Mouse (Mus musculus): ENCODE measurements around the gene Rce1. TPM values are rescaled to one million over a fixed set of nuclear protein-coding genes. Genes with fewer than 3 reads are reported as not detected.

Gene Rce1
- 89.0 and 128 TPM in 2 replicates for polyA plus RNA-seq (2012; rRNA removed; ENCODE audit: low replicate concordance)

DNA sequence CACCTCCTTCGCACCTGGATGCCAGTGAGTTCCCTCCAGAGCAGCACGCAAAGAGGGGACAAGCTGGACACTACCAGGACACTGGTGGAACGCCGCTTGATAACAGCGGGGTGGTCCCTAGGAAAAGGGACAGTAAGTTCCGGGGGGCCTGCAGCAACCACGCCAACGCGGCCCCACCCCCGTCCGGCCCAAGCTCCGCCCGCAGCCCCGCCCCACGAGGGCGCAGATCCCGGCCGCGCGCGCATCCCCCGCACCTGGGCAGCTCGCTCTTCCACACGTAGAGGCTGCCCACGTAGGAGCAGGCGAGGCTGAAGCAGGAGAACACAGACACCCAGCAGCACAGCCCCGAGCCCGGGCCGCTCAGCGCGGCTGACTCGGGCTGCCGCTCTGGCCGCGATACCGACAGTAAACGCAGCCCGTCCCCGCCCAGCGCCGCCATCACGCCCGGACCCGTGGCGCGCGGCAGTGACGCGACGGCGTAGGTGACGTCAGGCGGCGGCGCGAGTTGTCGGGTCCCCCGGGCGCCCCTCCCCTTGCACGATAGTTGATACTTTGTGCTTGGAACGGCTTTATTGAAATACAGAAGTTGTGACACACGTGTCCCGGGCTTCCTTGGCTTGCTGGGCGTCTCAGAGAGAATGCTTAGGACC, at the start of gene Rce1:
TSS of gene Rce1 (minus strand) at position 463 of the 650 bp plus-strand sequence.

DNA sequence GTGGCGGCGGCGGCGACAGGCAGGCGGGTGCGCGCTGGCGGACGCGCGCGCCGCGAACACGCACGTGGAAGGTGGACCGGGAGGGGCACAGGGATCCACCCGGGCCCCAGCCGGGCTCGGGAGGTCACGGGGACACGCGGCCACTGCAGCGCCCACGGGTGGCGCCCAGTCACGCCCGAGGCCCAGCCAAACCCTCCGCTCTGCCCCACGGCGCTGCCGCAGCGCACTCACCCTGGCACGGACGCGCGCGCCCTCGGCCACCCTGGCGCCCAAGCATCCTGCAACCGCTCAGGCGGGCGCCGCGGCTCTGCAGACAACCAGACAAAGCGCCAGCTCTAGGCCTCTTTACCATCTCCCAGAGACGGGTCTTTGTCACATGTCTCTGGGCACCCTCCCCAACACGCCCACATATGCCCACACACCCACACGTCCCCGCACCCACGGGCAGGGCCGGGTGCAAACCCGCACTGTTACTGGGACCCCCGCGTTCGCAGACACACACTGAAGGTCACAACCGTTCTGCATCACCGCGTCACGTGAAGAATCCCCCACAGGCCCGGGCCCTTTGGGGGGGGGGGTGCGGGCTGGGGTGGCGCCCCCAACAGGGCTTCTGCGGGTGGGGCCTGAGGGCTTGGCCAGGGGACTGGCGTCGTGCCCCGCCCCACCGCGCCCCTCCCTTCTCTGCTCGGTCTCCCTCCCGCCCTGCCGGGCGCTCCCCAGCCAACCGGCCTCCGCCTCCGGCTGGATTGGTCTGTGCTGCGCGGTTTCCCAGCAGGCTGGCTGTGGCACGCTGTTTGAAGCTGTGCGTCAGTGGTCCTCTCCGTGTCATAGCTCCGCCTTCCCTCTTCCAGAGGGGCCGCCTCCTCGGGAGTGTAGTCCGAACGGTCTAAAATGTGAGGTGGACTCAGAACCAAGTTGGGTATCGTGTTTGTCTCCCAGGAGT, 10.0 kb downstream of the Rce1 start, which contains the start of gene Lrfn4:
TSS of gene Lrfn4 (minus strand) at position 517 of the 943 bp plus-strand sequence.

Other genes with a start within 250 kb of the Rce1 start
- 46.8 and 50.4 TPM in 2 replicates for gene Kdm2a, start 227.4 kb downstream of the Rce1 start, polyA plus RNA-seq (2012; rRNA removed; ENCODE audit: low replicate concordance)
- 27.7 and 141 TPM in 2 replicates for gene Rhod, start 186.2 kb downstream of the Rce1 start, polyA plus RNA-seq (2012; rRNA removed; ENCODE audit: low replicate concordance)
- gene Syt12, start 148.2 kb downstream of the Rce1 start, polyA plus RNA-seq (2012; rRNA removed; ENCODE audit: low replicate concordance) = 2.9 and 15.8 TPM in 2 replicates
- 87.4 and 199 TPM in 2 replicates for gene 2010003K11Rik, start 127.1 kb downstream of the Rce1 start, polyA plus RNA-seq (2012; rRNA removed; ENCODE audit: low replicate concordance)
- 30.7 and 32.7 TPM in 2 replicates for gene Pcx, start 115.2 kb downstream of the Rce1 start, polyA plus RNA-seq (2012; rRNA removed; ENCODE audit: low replicate concordance)
- gene Lrfn4, start 10.0 kb downstream of the Rce1 start, polyA plus RNA-seq (2012; rRNA removed; ENCODE audit: low replicate concordance) = 16.3 and 25.3 TPM in 2 replicates
- 0.21 and 0.38 TPM in 2 replicates for gene Gm960, start 73.0 kb upstream of the Rce1 start, polyA plus RNA-seq (2012; rRNA removed; ENCODE audit: low replicate concordance)
- gene Sptbn2, start 85.5 kb upstream of the Rce1 start, polyA plus RNA-seq (2012; rRNA removed; ENCODE audit: low replicate concordance) = 0.15 and 0.36 TPM in 2 replicates
- 1.6 and 1.9 TPM in 2 replicates for gene Rbm4b, start 130.9 kb upstream of the Rce1 start, polyA plus RNA-seq (2012; rRNA removed; ENCODE audit: low replicate concordance)
- gene Rbm4, start 168.3 kb upstream of the Rce1 start, polyA plus RNA-seq (2012; rRNA removed; ENCODE audit: low replicate concordance) = 14.1 and 19.8 TPM in 2 replicates
- 14.3 and 15.5 TPM in 2 replicates for gene Gm21992, start 186.0 kb upstream of the Rce1 start, polyA plus RNA-seq (2012; rRNA removed; ENCODE audit: low replicate concordance)
- gene Rbm14, start 186.0 kb upstream of the Rce1 start, polyA plus RNA-seq (2012; rRNA removed; ENCODE audit: low replicate concordance) = 54.4 and 67.9 TPM in 2 replicates
- gene Ccs, start 213.7 kb upstream of the Rce1 start, polyA plus RNA-seq (2012; rRNA removed; ENCODE audit: low replicate concordance) = 44.5 and 45.3 TPM in 2 replicates
- gene Ccdc87, start 213.7 kb upstream of the Rce1 start, polyA plus RNA-seq (2012; rRNA removed; ENCODE audit: low replicate concordance) = 0.05 and 0.20 TPM in 2 replicates
- 23.8 and 33.2 TPM in 2 replicates for gene Ctsf, start 229.5 kb upstream of the Rce1 start, polyA plus RNA-seq (2012; rRNA removed; ENCODE audit: low replicate concordance)